Mouse (Mus musculus) testis, adult 2 months (tissue): Measurements from ENCODE around the gene Tmtc1. TPM values are rescaled to one million over a fixed set of nuclear protein-coding genes. Genes with fewer than 3 reads are reported as not detected.

Experiments
- H3K27ac ChIP-seq: fragments of 200-500 bp; 2 replicates; pipeline ENCODE4 v1.5.1; 2012; ENCODE audit warnings: low read depth, low read length; ENCODE audit not compliant: control insufficient read depth, insufficient read depth
- H3K27me3 ChIP-seq: fragments of 200-500 bp; 2 replicates; pipeline ENCODE4 v1.6.1; 2012; ENCODE audit warnings: mild to moderate bottlenecking, low read length, moderate library complexity; ENCODE audit not compliant: control insufficient read depth, insufficient read depth
- H3K36me3 ChIP-seq: fragments of 200-500 bp; 2 replicates; pipeline ENCODE4 v1.6.1; 2012; ENCODE audit warnings: mild to moderate bottlenecking, low read length; ENCODE audit not compliant: control insufficient read depth, insufficient read depth
- H3K4me1 ChIP-seq: fragments of 200-500 bp; 2 replicates; pipeline ENCODE4 v1.6.1; 2012; ENCODE audit warnings: low read length; ENCODE audit not compliant: control insufficient read depth, insufficient read depth
- H3K4me3 ChIP-seq: fragments of 200-500 bp; 2 replicates; pipeline ENCODE4 v1.5.1; 2012; ENCODE audit warnings: low read depth, mild to moderate bottlenecking, low read length, moderate library complexity, mixed read lengths; ENCODE audit not compliant: control insufficient read depth
- CTCF ChIP-seq: fragments of 200-500 bp; IDR thresholded peaks from 2 replicates; pipeline ENCODE4 v1.5.1; 2012; ENCODE audit warnings: low read depth, mild to moderate bottlenecking, inconsistent platforms, low read length, moderate library complexity; ENCODE audit not compliant: control insufficient read depth, insufficient read depth, insufficient replicate concordance
- POLR2A ChIP-seq: fragments of 200-500 bp; IDR thresholded peaks from 2 replicates; pipeline ENCODE4 v1.6.1; 2012; ENCODE audit warnings: low read depth, mild to moderate bottlenecking, inconsistent platforms, low read length, moderate library complexity; ENCODE audit not compliant: control insufficient read depth
- polyA plus RNA-seq: library from polyadenylated mRNA; depleted of rRNA; stranded (reverse); fragments of >200 nt; gene quantifications from 2 replicates; pipeline ENCODE4 v1.2.3, GENCODE M21; 2012

Gene Tmtc1
- polyA plus RNA-seq, 1 experiment = 3.5 TPM

- Histone ChIP-seq H3K27me3 (no peaks in the 10 kb centered on the region), H3K4me3 (peak overlapping the region; percentile 91), H3K4me1 (peaks cover 3% of the 10 kb centered on the region), H3K27ac (peak overlapping the region; percentile 93), H3K36me3 (no peaks in the 10 kb centered on the region)
- peak; percentile 77 for TF ChIP-seq POLR2A
- TF ChIP-seq CTCF = peak; percentile 14; the same call in 1 of the 2 replicates
Measured at GRCm38 (mm10) chr6:148354509-148355474, 89.4 kb downstream of the Tmtc1 start.

DNA sequence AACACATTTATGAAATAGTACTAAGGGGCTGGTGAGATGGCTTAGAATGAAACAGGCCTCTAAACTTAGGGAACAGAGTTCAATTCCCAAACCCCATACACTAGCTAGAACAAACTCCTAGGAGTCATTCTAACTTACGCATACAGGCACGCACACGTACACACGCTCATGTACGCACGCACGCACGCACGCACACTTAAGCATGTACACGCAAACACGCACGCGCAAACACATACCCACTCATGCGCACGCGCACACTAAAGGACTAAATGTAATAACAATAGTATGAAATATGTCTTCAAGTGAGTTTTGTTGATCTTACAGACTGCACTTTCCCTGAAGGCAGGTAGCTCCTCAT, 90.1 kb downstream of the Tmtc1 start:
- Histone ChIP-seq H3K27ac (peak overlapping the region; percentile 93), H3K4me1 (peaks cover 3% of the 10 kb centered on the region), H3K4me3 (peak overlapping the region; percentile 91), H3K27me3 (no peaks in the 10 kb centered on the region), H3K36me3 (no peaks in the 10 kb centered on the region)
- TF ChIP-seq CTCF = peak; percentile 19; the same call in 1 of the 2 replicates
- no peak; the same call in 1 of the 2 replicates for TF ChIP-seq POLR2A

GRCm38 (mm10) chr6:148345001-148345400, 99.2 kb downstream of the Tmtc1 start:
- H3K27ac ChIP-seq = no peak overlapping the region
- H3K36me3 ChIP-seq = no peaks in the 10 kb centered on the region; the same call in 1 of the 2 replicates
- no peak for TF ChIP-seq CTCF
- TF ChIP-seq POLR2A = no peak
- H3K4me1 ChIP-seq = no peaks in the 10 kb centered on the region
- H3K27me3 ChIP-seq = no peaks in the 10 kb centered on the region
- no peak overlapping the region for H3K4me3 ChIP-seq

GRCm38 (mm10) chr6:148342191-148342590, 102.0 kb downstream of the Tmtc1 start:
- H3K27ac ChIP-seq = no peak overlapping the region
- no peak overlapping the region for H3K4me3 ChIP-seq
- no peaks in the 10 kb centered on the region for H3K4me1 ChIP-seq
- TF ChIP-seq CTCF = no peak
- TF ChIP-seq POLR2A = no peak
- no peaks in the 10 kb centered on the region for H3K27me3 ChIP-seq
- H3K36me3 ChIP-seq = no peaks in the 10 kb centered on the region

- no peak overlapping the region for H3K27ac ChIP-seq
- H3K4me3 ChIP-seq = no peak overlapping the region
- no peaks in the 10 kb centered on the region for H3K4me1 ChIP-seq
- no peaks in the 10 kb centered on the region for H3K27me3 ChIP-seq
- TF ChIP-seq CTCF (no peak), POLR2A (no peak)
- H3K36me3 ChIP-seq = no peaks in the 10 kb centered on the region
Measured at GRCm38 (mm10) chr6:148341765-148342164, 102.4 kb downstream of the Tmtc1 start.

- no peak for TF ChIP-seq CTCF
- TF ChIP-seq POLR2A = no peak
- H3K4me1 ChIP-seq = no peaks in the 10 kb centered on the region
Measured at GRCm38 (mm10) chr6:148338326-148338957, 105.7 kb downstream of the Tmtc1 start.

GRCm38 (mm10) chr6:148336290-148336955, 107.8 kb downstream of the Tmtc1 start:
- no peaks in the 10 kb centered on the region for H3K27me3 ChIP-seq
- H3K36me3 ChIP-seq = no peaks in the 10 kb centered on the region
- H3K4me1 ChIP-seq = no peaks in the 10 kb centered on the region
- TF ChIP-seq POLR2A (no peak), CTCF (no peak)
- no peak overlapping the region for H3K27ac ChIP-seq
- no peak overlapping the region for H3K4me3 ChIP-seq

More at GRCm38 (mm10) chr6:148338326-148338957, 105.7 kb downstream of the Tmtc1 start:
- no peaks in the 10 kb centered on the region for H3K27me3 ChIP-seq
- H3K27ac ChIP-seq = no peak overlapping the region
- no peak overlapping the region for H3K4me3 ChIP-seq
- no peaks in the 10 kb centered on the region for H3K36me3 ChIP-seq
